Mouse (Mus musculus): ENCODE results near the gene Stap2. TPM values are rescaled to one million over a fixed set of nuclear protein-coding genes. Genes with fewer than 3 reads are reported as not detected.

Gene Stap2
- total RNA-seq, 2 experiments from 2014 or later: 0.98 TPM; not detected in 1

Other genes starting within 250 kb of the Stap2 start
- gene Zfp119a, start 126.7 kb downstream of the Stap2 start, total RNA-seq (2015; ENCODE audit: low replicate concordance): 1.3 TPM in 1 of 2 replicates, not detected in the other
- gene Zfp119a, start 126.7 kb downstream of the Stap2 start, total RNA-seq (2017; ENCODE audit: low replicate concordance): 1.0 and 2.8 TPM in 2 replicates
- 5.0 and 9.0 TPM in 2 replicates for gene Zfp959, start 113.5 kb downstream of the Stap2 start, total RNA-seq (2015; ENCODE audit: low replicate concordance)
- 3.6 and 5.7 TPM in 2 replicates for gene Zfp959, start 113.5 kb downstream of the Stap2 start, total RNA-seq (2017; ENCODE audit: low replicate concordance)
- 1.4 TPM in 1 of 2 replicates, not detected in the other for gene Zfp119b, start 56.1 kb downstream of the Stap2 start, total RNA-seq (2015; ENCODE audit: low replicate concordance)
- 1.2 and 6.4 TPM in 2 replicates for gene Zfp119b, start 56.1 kb downstream of the Stap2 start, total RNA-seq (2017; ENCODE audit: low replicate concordance)
- gene Ebi3, start 52.9 kb downstream of the Stap2 start, total RNA-seq (2015; ENCODE audit: low replicate concordance): 5.4 and 6.8 TPM in 2 replicates
- gene Ebi3, start 52.9 kb downstream of the Stap2 start, total RNA-seq (2017; ENCODE audit: low replicate concordance): 4.0 and 16.4 TPM in 2 replicates
- gene Yju2, start 46.5 kb downstream of the Stap2 start, total RNA-seq (2015; ENCODE audit: low replicate concordance): 3.8 and 5.4 TPM in 2 replicates
- 1.7 and 5.4 TPM in 2 replicates for gene Yju2, start 46.5 kb downstream of the Stap2 start, total RNA-seq (2017; ENCODE audit: low replicate concordance)
- not detected in 2 replicates for gene Shd, start 35.1 kb downstream of the Stap2 start, total RNA-seq (2015; ENCODE audit: low replicate concordance)
- not detected in 2 replicates for gene Shd, start 35.1 kb downstream of the Stap2 start, total RNA-seq (2017; ENCODE audit: low replicate concordance)
- gene Fsd1, start 19.1 kb downstream of the Stap2 start, total RNA-seq (2015; ENCODE audit: low replicate concordance): not detected in 2 replicates
- not detected in 2 replicates for gene Fsd1, start 19.1 kb downstream of the Stap2 start, total RNA-seq (2017; ENCODE audit: low replicate concordance)
- gene Mpnd, start 127 bp upstream of the Stap2 start, total RNA-seq (2015; ENCODE audit: low replicate concordance): 4.0 and 6.7 TPM in 2 replicates
- 2.3 and 35.3 TPM in 2 replicates for gene Mpnd, start 127 bp upstream of the Stap2 start, total RNA-seq (2017; ENCODE audit: low replicate concordance)
- gene Sh3gl1, start 31.1 kb upstream of the Stap2 start, total RNA-seq (2015; ENCODE audit: low replicate concordance): 14.4 and 14.7 TPM in 2 replicates
- gene Sh3gl1, start 31.1 kb upstream of the Stap2 start, total RNA-seq (2017; ENCODE audit: low replicate concordance): 27.6 and 28.1 TPM in 2 replicates
- gene Chaf1a, start 34.9 kb upstream of the Stap2 start, total RNA-seq (2015; ENCODE audit: low replicate concordance): 26.4 and 28.1 TPM in 2 replicates
- 32.6 and 39.0 TPM in 2 replicates for gene Chaf1a, start 34.9 kb upstream of the Stap2 start, total RNA-seq (2017; ENCODE audit: low replicate concordance)
- 4.7 and 8.4 TPM in 2 replicates for gene Ubxn6, start 69.4 kb upstream of the Stap2 start, total RNA-seq (2015; ENCODE audit: low replicate concordance)
- gene Ubxn6, start 69.4 kb upstream of the Stap2 start, total RNA-seq (2017; ENCODE audit: low replicate concordance): 1.9 and 5.6 TPM in 2 replicates
- 36.5 and 71.4 TPM in 2 replicates for gene Hdgfl2, start 74.0 kb upstream of the Stap2 start, total RNA-seq (2015; ENCODE audit: low replicate concordance)
- 125 and 144 TPM in 2 replicates for gene Hdgfl2, start 74.0 kb upstream of the Stap2 start, total RNA-seq (2017; ENCODE audit: low replicate concordance)
- gene Plin4, start 104.2 kb upstream of the Stap2 start, total RNA-seq (2015; ENCODE audit: low replicate concordance): not detected in 2 replicates
- gene Plin4, start 104.2 kb upstream of the Stap2 start, total RNA-seq (2017; ENCODE audit: low replicate concordance): not detected in 2 replicates
- not detected in 2 replicates for gene Plin5, start 112.0 kb upstream of the Stap2 start, total RNA-seq (2015; ENCODE audit: low replicate concordance)
- gene Plin5, start 112.0 kb upstream of the Stap2 start, total RNA-seq (2017; ENCODE audit: low replicate concordance): not detected in 2 replicates
- 1.7 and 8.6 TPM in 2 replicates for gene Lrg1, start 116.4 kb upstream of the Stap2 start, total RNA-seq (2015; ENCODE audit: low replicate concordance)
- 3.9 and 6.9 TPM in 2 replicates for gene Lrg1, start 116.4 kb upstream of the Stap2 start, total RNA-seq (2017; ENCODE audit: low replicate concordance)
- 1.4 TPM in 1 of 2 replicates, not detected in the other for gene Sema6b, start 134.8 kb upstream of the Stap2 start, total RNA-seq (2015; ENCODE audit: low replicate concordance)
- 0.83 TPM in 1 of 2 replicates, not detected in the other for gene Sema6b, start 134.8 kb upstream of the Stap2 start, total RNA-seq (2017; ENCODE audit: low replicate concordance)
- gene Tnfaip8l1, start 156.9 kb upstream of the Stap2 start, total RNA-seq (2015; ENCODE audit: low replicate concordance): 1.3 and 1.4 TPM in 2 replicates
- gene Tnfaip8l1, start 156.9 kb upstream of the Stap2 start, total RNA-seq (2017; ENCODE audit: low replicate concordance): 0.26 and 1.6 TPM in 2 replicates
- 9.6 and 11.2 TPM in 2 replicates for gene Mydgf, start 178.3 kb upstream of the Stap2 start, total RNA-seq (2015; ENCODE audit: low replicate concordance)
- gene Mydgf, start 178.3 kb upstream of the Stap2 start, total RNA-seq (2017; ENCODE audit: low replicate concordance): 5.6 and 6.8 TPM in 2 replicates
- gene Dpp9, start 213.3 kb upstream of the Stap2 start, total RNA-seq (2015; ENCODE audit: low replicate concordance): 5.8 and 11.7 TPM in 2 replicates
- gene Dpp9, start 213.3 kb upstream of the Stap2 start, total RNA-seq (2017; ENCODE audit: low replicate concordance): 6.5 and 8.9 TPM in 2 replicates